Mouse (Mus musculus) ovary, postnatal 36 days (tissue): ENCODE results near the gene Oat.

ENCODE experiments used
- DNase-seq: peaks from one replicate; pipeline ENCODE4 v3.0.0; 2022; ENCODE audit warnings: low spot score, mixed read lengths

Oat gene

GRCm38 (mm10) chr7:132576116-132576650 is at the start of gene Oat:
Gene Oat (minus strand): TSS chr7:132576398.
- DNase-seq: peak; percentile 95

- no peak for DNase-seq
Measured at GRCm38 (mm10) chr7:132624161-132624560, 48.0 kb upstream of the Oat start.

- DNase-seq: no peak
Measured at GRCm38 (mm10) chr7:132619975-132620918, 44.0 kb upstream of the Oat start.

- no peak for DNase-seq
Measured at GRCm38 (mm10) chr7:132619549-132619948, 43.4 kb upstream of the Oat start.

GRCm38 (mm10) chr7:132617021-132617564 is 40.9 kb upstream of the Oat start:
- no peak for DNase-seq

GRCm38 (mm10) chr7:132616391-132616790 is 40.2 kb upstream of the Oat start:
- no peak for DNase-seq

GRCm38 (mm10) chr7:132615346-132615745 is 39.1 kb upstream of the Oat start:
- DNase-seq: peak; percentile 21

GRCm38 (mm10) chr7:132611530-132611929 is 35.3 kb upstream of the Oat start:
- DNase-seq: no peak

GRCm38 (mm10) chr7:132610468-132611318 is 34.5 kb upstream of the Oat start, which contains the start of gene Lhpp:
Gene Lhpp (plus strand): TSS chr7:132610638.
- peak; percentile 84 for DNase-seq

GRCm38 (mm10) chr7:132608316-132609020 is 32.3 kb upstream of the Oat start:
- no peak for DNase-seq

GRCm38 (mm10) chr7:132605689-132606088 is 29.5 kb upstream of the Oat start:
- no peak for DNase-seq

GRCm38 (mm10) chr7:132604720-132605119 is 28.5 kb upstream of the Oat start:
- DNase-seq: no peak

GRCm38 (mm10) chr7:132600926-132601325 is 24.7 kb upstream of the Oat start:
- no peak for DNase-seq

GRCm38 (mm10) chr7:132600026-132600425 is 23.8 kb upstream of the Oat start:
- DNase-seq: no peak

GRCm38 (mm10) chr7:132599071-132599975 is 23.1 kb upstream of the Oat start, which contains the start of gene Nkx1-2:
Gene Nkx1-2 (minus strand): TSS chr7:132599637.
- DNase-seq: no peak

GRCm38 (mm10) chr7:132597251-132598041 is 21.2 kb upstream of the Oat start:
- DNase-seq: peak; percentile 28

- no peak for DNase-seq
Measured at GRCm38 (mm10) chr7:132596557-132597250, 20.5 kb upstream of the Oat start.

- no peak for DNase-seq
Measured at GRCm38 (mm10) chr7:132595787-132596186, 19.6 kb upstream of the Oat start.

- no peak for DNase-seq
Measured at GRCm38 (mm10) chr7:132594325-132594724, 18.1 kb upstream of the Oat start.
